Mouse (Mus musculus): ENCODE results near the gene Luc7l3. TPM values are rescaled to one million over a fixed set of nuclear protein-coding genes. Genes with fewer than 3 reads are reported as not detected.
A peak's percentile ranks its signal among the peaks of the same experiment; 100 is the strongest.

Luc7l3 gene
- 163 and 167 TPM in 2 replicates for polyA plus RNA-seq (2015; fragmentation: Nextera tagmentation; extraction: Ambion mirVana)

- H3K4me1 ChIP-seq (replicated peaks), result peaks cover 49% of the 10 kb centered on the region
- WGBS, result 1% methylated on average over 36 of the region's 36 CpGs
These were observed at the start of gene Luc7l3 for GRCm38 (mm10) chr11:94321931-94322400. Gene Luc7l3 (minus strand): TSS chr11:94321988.

GRCm38 (mm10) chr11:94370809-94371208, 49.0 kb upstream of the Luc7l3 start:
- Histone ChIP-seq H3K4me1 (replicated peaks) (peaks cover 12% of the 10 kb centered on the region), H3K27ac (no peak overlapping the region), H3K4me2 (no peak overlapping the region), H3K9me3 (no peaks in the 10 kb centered on the region), H3K9ac (no peak overlapping the region), H3K36me3 (no peaks in the 10 kb centered on the region), H3K4me3 (no peak overlapping the region), H3K27me3 (no peaks in the 10 kb centered on the region)
- 40% methylated on average over 5 of the region's 5 CpGs for WGBS
- ATAC-seq (ENCODE audit: low FRiP score), result no peak

More at GRCm38 (mm10) chr11:94321931-94322400, at the start of gene Luc7l3:
- peak within 1 kb of the TSS; percentile 99 for H3K4me3 ChIP-seq
- H3K9ac ChIP-seq, result peak within 1 kb of the TSS; percentile 99
- H3K4me2 ChIP-seq, result peak within 1 kb of the TSS; percentile 88
- peak; percentile 93 for ATAC-seq (ENCODE audit: low FRiP score)
- H3K36me3 ChIP-seq, result peaks cover 3% of the 10 kb centered on the region; the same call in 1 of the 2 replicates
- H3K9me3 ChIP-seq, result no peaks in the 10 kb centered on the region
- no peaks in the 10 kb centered on the region for H3K27me3 ChIP-seq
- H3K27ac ChIP-seq, result peak within 1 kb of the TSS; percentile 99

- Histone ChIP-seq H3K4me1 (replicated peaks) (peaks cover 12% of the 10 kb centered on the region), H3K4me3 (no peak overlapping the region), H3K27ac (no peak overlapping the region), H3K9ac (no peak overlapping the region), H3K9me3 (no peaks in the 10 kb centered on the region), H3K27me3 (no peaks in the 10 kb centered on the region), H3K36me3 (no peaks in the 10 kb centered on the region), H3K4me2 (no peak overlapping the region)
- no peak for ATAC-seq (ENCODE audit: low FRiP score)
- 89% methylated on average over 6 of the region's 6 CpGs for WGBS
These were observed 48.2 kb upstream of the Luc7l3 start for GRCm38 (mm10) chr11:94369981-94370380.

DNA sequence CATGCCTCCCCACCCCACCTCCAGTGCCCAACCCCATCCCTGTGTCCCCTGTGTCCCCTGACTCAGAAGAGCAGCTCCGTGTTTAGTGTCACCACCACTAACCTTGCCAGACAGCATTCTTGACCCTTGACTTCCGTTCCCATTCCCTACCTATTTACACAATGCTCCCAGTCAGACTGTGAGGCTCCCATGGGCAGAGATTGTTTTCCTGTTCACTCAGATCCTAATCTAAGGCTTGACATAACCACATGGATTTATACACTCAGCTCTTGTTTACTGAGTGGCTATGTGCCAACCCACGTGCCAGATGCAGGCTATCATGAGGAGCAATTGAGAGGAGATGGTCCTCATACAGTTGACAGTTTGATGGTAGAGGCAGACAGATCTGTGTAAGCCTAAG, 43.6 kb upstream of the Luc7l3 start:
- no peaks in the 10 kb centered on the region for H3K36me3 ChIP-seq
- H3K9ac ChIP-seq, result no peak overlapping the region
- 0 out of 2 replicates have a peak, but pooled peaks cover 2% of the 10 kb centered on the region for H3K27me3 ChIP-seq
- H3K4me2 ChIP-seq, result no peak overlapping the region
- no peak overlapping the region for H3K4me3 ChIP-seq
- H3K9me3 ChIP-seq, result no peaks in the 10 kb centered on the region
- no peak overlapping the region for H3K27ac ChIP-seq
- 81% methylated on average over 3 of the region's 3 CpGs for WGBS
- H3K4me1 ChIP-seq (replicated peaks), result no peaks in the 10 kb centered on the region
- no peak for ATAC-seq (ENCODE audit: low FRiP score)

GRCm38 (mm10) chr11:94363690-94364089, 41.9 kb upstream of the Luc7l3 start:
- Histone ChIP-seq H3K9ac (no peak overlapping the region), H3K4me1 (replicated peaks) (no peaks in the 10 kb centered on the region), H3K27ac (no peak overlapping the region), H3K36me3 (no peaks in the 10 kb centered on the region), H3K4me3 (no peak overlapping the region), H3K4me2 (no peak overlapping the region), H3K27me3 (0 out of 2 replicates have a peak, but pooled peaks cover 2% of the 10 kb centered on the region), H3K9me3 (no peaks in the 10 kb centered on the region)
- 89% methylated on average over 7 of the region's 7 CpGs for WGBS
- no peak for ATAC-seq (ENCODE audit: low FRiP score)

DNA sequence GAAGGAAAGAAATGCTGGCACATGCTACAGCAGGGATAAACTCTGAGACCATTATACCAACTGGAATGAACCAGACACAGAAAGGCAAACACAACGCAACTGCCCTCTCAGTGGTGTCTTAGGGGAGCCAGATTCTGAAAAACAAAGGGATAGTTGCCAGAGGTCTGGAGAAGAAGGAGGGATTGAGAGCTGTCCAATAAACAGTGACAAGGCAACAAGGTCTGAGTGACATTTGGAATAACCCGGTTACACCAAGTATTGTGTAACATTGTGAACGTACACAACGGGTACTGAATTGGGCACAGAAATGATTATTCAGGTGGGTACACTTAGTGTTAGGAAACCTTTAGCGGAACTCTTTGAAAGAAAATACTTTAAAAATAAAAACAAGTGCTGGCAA, 40.3 kb upstream of the Luc7l3 start:
- Histone ChIP-seq H3K4me1 (replicated peaks) (no peaks in the 10 kb centered on the region), H3K27me3 (0 out of 2 replicates have a peak, but pooled peaks cover 6% of the 10 kb centered on the region), H3K4me2 (no peak overlapping the region), H3K36me3 (no peaks in the 10 kb centered on the region), H3K4me3 (no peak overlapping the region), H3K27ac (no peak overlapping the region), H3K9ac (no peak overlapping the region), H3K9me3 (no peaks in the 10 kb centered on the region)
- no peak for ATAC-seq (ENCODE audit: low FRiP score)
- 88% methylated on average over 5 of the region's 5 CpGs for WGBS

- H3K4me1 ChIP-seq (replicated peaks), result no peaks in the 10 kb centered on the region
- H3K4me2 ChIP-seq, result no peak overlapping the region
- no peak overlapping the region for H3K27ac ChIP-seq
- H3K4me3 ChIP-seq, result no peak overlapping the region
- H3K9ac ChIP-seq, result no peak overlapping the region
- H3K9me3 ChIP-seq, result no peaks in the 10 kb centered on the region
- H3K27me3 ChIP-seq, result 0 out of 2 replicates have a peak, but pooled peaks cover 6% of the 10 kb centered on the region
- ATAC-seq (ENCODE audit: low FRiP score), result no peak
- WGBS, result 96% methylated on average over 14 of the region's 14 CpGs
- H3K36me3 ChIP-seq, result no peaks in the 10 kb centered on the region
These were observed 39.5 kb upstream of the Luc7l3 start for GRCm38 (mm10) chr11:94361166-94361870.

DNA sequence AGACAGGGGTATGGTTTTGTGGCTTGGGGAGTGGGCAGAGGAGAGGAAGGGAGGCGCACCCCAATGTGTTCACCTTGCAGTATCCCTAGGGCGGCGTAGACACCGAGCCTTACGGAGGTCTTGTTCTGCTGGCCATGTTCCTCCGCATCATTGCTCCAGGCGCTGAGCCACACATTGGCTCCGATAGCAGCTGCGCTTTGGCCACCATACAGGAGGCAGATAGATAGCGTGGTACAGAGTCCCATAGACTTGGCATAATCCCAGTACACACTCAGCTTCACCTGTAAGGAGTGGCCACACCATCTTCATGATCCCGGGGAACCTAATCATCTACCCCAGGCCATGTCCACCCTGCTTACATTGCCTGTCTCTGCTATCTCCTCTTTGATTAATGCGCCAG, 37.4 kb upstream of the Luc7l3 start:
- no peaks in the 10 kb centered on the region for H3K9me3 ChIP-seq
- H3K27me3 ChIP-seq, result 0 out of 2 replicates have a peak, but pooled peaks cover 6% of the 10 kb centered on the region
- H3K9ac ChIP-seq, result no peak overlapping the region
- H3K36me3 ChIP-seq, result no peaks in the 10 kb centered on the region
- ATAC-seq (ENCODE audit: low FRiP score), result no peak
- 96% methylated on average over 12 of the region's 12 CpGs for WGBS
- no peak overlapping the region for H3K27ac ChIP-seq
- no peak overlapping the region for H3K4me2 ChIP-seq
- no peak overlapping the region for H3K4me3 ChIP-seq
- no peaks in the 10 kb centered on the region for H3K4me1 ChIP-seq (replicated peaks)

- no peaks in the 10 kb centered on the region for H3K36me3 ChIP-seq
These were observed 33.9 kb upstream of the Luc7l3 start for GRCm38 (mm10) chr11:94355521-94356217.

GRCm38 (mm10) chr11:94351094-94351493, 29.3 kb upstream of the Luc7l3 start:
- no peaks in the 10 kb centered on the region for H3K9me3 ChIP-seq
- no peaks in the 10 kb centered on the region for H3K27me3 ChIP-seq
- H3K36me3 ChIP-seq, result no peaks in the 10 kb centered on the region
- no peak overlapping the region for H3K9ac ChIP-seq
- 38% methylated on average over 3 of the region's 3 CpGs for WGBS
- H3K4me1 ChIP-seq (replicated peaks), result 0 out of 2 replicates have a peak, but pooled peaks cover 5% of the 10 kb centered on the region
- no peak overlapping the region for H3K4me2 ChIP-seq
- H3K4me3 ChIP-seq, result no peak overlapping the region
- no peak overlapping the region for H3K27ac ChIP-seq
- no peak for ATAC-seq (ENCODE audit: low FRiP score)

More at GRCm38 (mm10) chr11:94355521-94356217, 33.9 kb upstream of the Luc7l3 start:
- no peak overlapping the region for H3K27ac ChIP-seq
- 77% methylated on average over 9 of the region's 9 CpGs for WGBS
- no peaks in the 10 kb centered on the region for H3K9me3 ChIP-seq
- ATAC-seq (ENCODE audit: low FRiP score), result no peak
- no peak overlapping the region for H3K4me2 ChIP-seq
- no peak overlapping the region for H3K9ac ChIP-seq
- H3K4me1 ChIP-seq (replicated peaks), result no peaks in the 10 kb centered on the region
- 0 out of 2 replicates have a peak, but pooled peaks cover 4% of the 10 kb centered on the region for H3K27me3 ChIP-seq
- H3K4me3 ChIP-seq, result no peak overlapping the region

DNA sequence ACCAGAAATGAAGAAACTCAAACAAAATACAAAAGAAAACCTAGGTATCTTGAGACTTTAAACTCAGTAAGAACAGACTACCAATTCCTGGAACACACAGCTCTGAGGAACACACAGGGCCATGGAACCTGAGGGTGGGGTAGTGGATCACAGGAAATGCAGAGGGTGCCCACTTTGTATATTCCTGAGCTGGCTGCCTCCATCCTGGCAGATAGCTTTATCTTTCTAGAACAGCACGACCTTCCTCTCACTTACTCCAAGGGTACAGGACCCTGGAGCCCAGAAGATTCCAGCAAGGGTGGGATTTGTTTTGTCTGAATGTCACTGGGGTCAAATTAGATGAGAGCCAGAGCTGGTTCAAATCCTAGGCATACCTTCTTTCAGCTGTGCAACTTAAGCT, 28.5 kb upstream of the Luc7l3 start:
- H3K27ac ChIP-seq, result no peak overlapping the region
- no peaks in the 10 kb centered on the region for H3K36me3 ChIP-seq
- no peak for ATAC-seq (ENCODE audit: low FRiP score)
- no peaks in the 10 kb centered on the region for H3K9me3 ChIP-seq
- no peak overlapping the region for H3K4me2 ChIP-seq
- no peak overlapping the region for H3K4me3 ChIP-seq
- WGBS, result 74% methylated on average over 1 of the region's 1 CpGs
- H3K4me1 ChIP-seq (replicated peaks), result 0 out of 2 replicates have a peak, but pooled peaks cover 5% of the 10 kb centered on the region
- peaks cover 2% of the 10 kb centered on the region; the same call in 1 of the 2 replicates for H3K27me3 ChIP-seq
- H3K9ac ChIP-seq, result no peak overlapping the region

DNA sequence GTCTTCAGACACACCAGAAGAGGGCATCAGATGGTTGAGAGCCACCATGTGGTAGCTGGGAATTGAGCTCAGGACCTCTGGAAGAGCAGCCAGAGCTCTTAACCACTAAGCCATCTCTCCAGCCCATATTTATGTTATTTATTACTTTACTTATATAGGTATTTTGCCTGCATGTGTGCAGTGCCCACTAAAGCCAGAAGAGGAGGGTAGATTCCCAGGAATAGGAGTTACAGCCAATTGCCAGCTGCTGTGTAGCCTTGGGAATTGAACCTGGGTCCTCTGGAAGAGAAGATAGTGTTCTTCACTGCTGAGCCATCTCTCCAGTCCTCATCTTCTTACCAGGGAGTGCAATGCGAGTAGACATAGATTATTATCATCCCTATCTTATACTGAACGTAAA, 28.1 kb upstream of the Luc7l3 start:
- 96% methylated on average over 2 of the region's 2 CpGs for WGBS
- Histone ChIP-seq H3K4me3 (no peak overlapping the region), H3K36me3 (no peaks in the 10 kb centered on the region), H3K4me1 (replicated peaks) (0 out of 2 replicates have a peak, but pooled peaks cover 5% of the 10 kb centered on the region), H3K9me3 (no peaks in the 10 kb centered on the region), H3K4me2 (no peak overlapping the region), H3K27ac (no peak overlapping the region), H3K27me3 (peaks cover 6% of the 10 kb centered on the region; the same call in 1 of the 2 replicates), H3K9ac (no peak overlapping the region)
- no peak for ATAC-seq (ENCODE audit: low FRiP score)

Data from hindbrain, embryonic 13.5 days (tissue).